Mouse (Mus musculus) heart, postnatal 36 days (tissue): ENCODE results near the gene Baiap3. TPM values are rescaled to one million over a fixed set of nuclear protein-coding genes. Genes with fewer than 3 reads are reported as not detected.
"Not testable (repeated sequence)": the region's sequence is repeated elsewhere in the genome, so short reads cannot be mapped to it uniquely, and the experiment has no call there.

Source experiments
- DNase-seq, 2 experiments: peaks; one replicate each; pipeline ENCODE4 v3.0.0; 2021 to 2022
- intact Hi-C: fragments of 180-260 bp; cut with DNase I; formaldehyde crosslinking; loops from one replicate; pipeline ENCODE4 v1.15.1; 2025
- total RNA-seq, 2 experiments: library from RNA; stranded (reverse); gene quantifications; 2 replicates each; pipeline ENCODE4 v1.2.3; 2021

The Baiap3 gene
- total RNA-seq, 2 experiments from 2014 or later, result 0.42 to 0.43 TPM

DNA sequence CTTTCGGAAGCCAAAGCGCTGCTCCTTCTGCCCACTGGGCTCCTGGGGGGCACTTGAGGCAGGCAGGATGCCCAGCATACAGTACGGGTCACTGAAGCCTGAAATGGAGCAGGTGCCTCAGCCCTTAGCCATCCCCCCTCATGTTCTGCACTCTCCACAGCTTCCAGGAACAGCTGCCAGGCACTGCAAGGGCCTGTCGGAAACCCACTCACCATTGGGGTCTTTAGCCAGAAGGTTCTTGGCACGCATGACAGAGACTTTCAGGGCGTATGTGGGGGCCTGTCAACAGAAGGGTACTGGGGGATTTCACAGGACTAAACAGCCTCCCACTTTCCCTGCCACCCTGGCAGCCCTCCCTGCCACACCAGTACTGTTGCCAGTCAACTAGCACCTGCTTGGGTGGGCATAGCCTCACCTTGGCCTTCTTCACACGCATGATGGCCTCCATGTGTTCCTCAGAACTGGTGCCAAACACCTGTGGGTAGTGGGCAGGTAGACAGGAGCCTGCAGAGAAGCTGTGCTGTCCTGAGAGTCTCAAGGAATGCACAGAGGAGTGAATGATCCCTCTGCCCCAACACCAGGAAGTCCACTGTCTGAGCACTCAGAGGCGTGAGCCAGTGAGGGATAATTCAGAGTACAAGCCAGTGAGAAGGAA is 5.9 kb downstream of the Baiap3 start:
- DNase-seq, result no peak
- intact Hi-C loops, result no loop called here

DNA sequence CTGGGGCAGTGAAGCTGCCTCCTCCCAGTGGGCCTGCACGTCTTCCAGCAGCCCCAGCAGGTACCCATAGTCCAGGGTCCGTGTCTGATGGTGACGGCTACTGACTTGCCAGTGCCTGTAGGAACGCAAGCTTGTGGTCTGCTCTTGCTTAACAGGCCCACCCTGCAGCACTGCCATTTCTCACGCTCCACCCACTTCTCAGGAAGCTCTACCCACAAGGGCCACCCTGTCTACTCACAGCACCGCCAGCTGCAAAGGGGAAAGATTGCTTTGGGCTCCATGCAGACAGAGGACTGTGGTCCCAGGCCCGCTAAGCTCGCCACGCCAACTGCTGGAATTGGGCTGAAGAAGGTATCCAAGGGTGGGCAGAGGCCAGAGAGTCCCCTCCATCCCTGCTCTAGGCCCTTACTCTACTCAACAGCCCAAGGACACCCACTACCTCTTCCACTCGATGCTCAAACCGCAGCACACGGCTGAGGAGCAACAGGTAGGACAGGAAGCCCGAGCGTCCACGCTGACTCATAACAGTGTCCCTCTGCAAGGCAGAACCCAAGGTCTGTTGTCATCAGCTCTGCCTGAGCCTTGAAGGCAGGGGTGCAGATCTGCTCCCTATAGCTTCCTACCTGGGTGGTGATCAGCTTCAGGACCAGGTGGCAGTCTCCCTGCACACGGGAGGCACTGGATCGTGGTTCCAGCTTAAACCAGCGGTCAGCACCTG is 8.0 kb downstream of the Baiap3 start:
- DNase-seq, result no peak
- intact Hi-C loops, result no loop called here

DNA sequence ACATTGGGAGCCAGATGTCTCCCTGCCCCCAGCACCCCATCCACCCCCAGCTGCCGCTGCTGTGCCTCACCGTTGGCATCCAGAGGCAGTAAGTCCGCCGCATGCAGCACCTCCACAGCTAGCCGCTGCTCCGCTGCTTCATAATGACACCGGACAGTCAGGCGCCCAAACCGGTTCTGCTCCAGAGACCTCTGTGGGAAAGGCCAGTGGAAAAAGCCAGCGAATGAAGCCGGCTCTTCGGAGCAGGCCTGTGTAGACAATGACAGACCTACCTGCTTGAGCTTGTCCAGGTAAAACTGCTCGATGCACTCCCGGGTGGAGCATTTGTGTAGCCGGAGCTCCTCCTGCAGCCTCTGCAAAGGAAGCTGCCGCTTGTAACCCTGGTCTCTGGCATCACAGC is 11.9 kb downstream of the Baiap3 start:
- DNase-seq, result no peak

DNA sequence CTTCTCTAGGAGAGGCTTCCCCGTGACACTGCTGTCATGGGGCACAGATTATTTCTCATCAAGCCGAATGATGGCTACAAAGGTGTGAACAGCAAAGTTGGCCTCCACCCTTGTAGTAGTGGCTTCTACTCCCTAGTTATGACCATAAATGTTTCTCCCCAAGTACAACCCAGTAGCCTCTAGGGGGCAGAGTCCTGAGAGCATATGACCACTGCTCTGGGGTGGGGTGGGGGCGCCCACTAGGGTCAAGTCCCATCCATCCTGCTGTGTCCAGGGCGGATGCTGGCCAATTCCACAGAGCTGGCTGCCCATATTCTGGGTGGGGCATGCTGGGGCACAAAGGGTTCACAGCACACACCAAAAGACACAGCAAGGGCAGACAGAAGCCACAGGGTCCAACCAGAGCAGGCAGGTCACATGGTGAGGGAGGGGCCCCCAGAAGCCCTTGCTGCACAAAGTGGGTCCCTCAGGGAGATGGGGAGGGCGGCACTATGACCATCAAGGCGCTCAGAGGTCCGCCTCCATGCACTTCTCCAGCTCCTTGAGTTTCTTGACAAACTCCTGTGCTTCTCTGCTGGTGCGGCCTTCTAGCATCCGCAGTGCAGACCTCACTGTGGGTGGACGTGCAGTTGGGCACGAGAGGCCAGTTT is 12.9 kb downstream of the Baiap3 start:
- intact Hi-C loops, result no loop called here
- no peak for DNase-seq

More for the DNA sequence above, 11.9 kb downstream of the Baiap3 start:
- intact Hi-C loops, result no loop called here

DNA sequence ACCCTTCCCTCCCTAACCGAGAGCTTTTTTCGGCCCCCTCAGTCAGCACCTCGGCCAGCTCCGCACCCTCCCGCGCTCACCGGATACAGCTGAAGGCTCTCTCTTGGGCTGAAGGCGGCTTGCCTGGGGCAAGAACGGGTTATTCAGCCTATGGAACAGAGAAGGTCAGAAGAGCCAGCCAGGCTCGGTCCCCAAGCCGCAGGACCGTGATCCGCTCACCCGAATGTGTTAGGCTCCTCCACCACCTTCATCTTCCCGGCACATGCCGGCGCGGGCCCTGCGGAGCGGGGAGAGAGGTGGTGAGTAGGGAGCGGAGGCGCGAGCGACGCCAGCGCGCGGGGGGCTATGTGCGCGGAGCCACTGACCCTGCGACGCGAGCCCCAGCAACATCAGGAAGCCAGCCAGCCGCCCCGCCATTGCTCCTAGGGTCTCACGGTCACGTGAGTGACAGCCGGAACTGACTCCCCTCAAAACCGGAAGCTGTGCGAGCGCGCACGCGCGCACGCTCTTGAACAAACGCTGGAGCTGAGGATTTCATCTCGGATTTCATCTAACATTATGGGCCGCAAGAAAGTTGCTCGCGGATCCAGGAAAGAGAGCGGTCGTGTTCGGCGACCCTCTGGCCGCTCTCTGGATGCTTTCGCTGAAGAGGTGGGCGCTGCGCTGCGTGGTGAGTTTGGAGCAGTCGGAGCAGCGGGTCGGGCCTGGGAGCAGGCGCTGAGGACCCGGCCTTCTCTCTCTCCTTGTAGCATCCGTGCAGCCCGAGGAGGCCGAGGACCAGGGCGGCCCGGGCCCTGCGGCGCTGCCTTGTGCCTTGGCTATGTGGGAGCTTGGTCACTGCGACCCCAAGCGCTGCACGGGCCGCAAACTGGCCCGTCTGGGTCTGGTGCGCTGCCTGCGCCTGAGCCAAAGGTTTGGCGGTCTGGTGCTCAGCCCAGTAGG is 16.2 kb downstream of the Baiap3 start, which contains the start of the genes Gnptg and Tsr3:
Gene Gnptg (minus strand): TSS at position 430 of the 942 bp plus-strand sequence.
Gene Tsr3 (plus strand): TSS at position 476 of the 942 bp plus-strand sequence.
- peak; percentile 82 to 84 for DNase-seq
- intact Hi-C loops, result no loop called here

DNA sequence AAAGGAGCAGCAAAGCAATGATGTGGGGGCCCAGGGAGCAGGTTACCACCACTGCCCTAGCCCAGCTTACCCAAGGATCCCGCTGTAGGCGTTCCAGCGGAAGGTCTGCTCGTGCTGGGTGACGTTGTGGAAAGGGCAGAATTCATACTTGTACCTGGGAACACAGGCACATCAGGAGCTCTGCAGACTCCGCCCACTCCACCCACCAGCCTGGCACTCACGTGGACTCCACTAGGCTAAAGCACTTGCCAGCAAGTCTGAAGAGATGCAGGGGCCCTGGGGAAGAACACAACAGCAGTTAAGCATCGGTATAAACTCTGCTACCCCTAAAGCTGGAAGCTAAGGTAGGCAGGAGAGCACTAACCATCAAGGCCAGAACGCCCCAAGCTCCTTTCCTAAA is 20.5 kb downstream of the Baiap3 start:
- no peak for DNase-seq
- intact Hi-C loops, result no loop called here

DNA sequence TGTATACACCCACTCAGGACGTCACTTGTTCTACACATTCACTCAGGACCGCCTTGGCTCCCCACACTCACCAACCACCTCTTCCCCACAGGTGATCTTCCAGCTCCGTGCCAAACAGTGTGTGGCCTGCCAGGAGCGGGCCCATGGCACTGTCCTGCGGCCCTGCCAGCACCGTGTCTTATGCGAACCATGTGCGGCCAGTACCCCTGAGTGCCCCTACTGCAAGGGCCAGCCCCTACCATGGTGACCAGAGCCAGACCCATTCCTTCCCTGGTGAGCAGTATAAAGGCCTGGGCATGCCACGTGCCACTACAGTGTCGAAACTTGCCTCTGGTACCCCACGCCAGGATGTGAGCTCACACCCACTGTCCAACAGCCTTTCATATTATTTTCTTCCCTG is 24.5 kb downstream of the Baiap3 start:
- intact Hi-C loops, DNase-seq: not testable (repeated sequence)

DNA sequence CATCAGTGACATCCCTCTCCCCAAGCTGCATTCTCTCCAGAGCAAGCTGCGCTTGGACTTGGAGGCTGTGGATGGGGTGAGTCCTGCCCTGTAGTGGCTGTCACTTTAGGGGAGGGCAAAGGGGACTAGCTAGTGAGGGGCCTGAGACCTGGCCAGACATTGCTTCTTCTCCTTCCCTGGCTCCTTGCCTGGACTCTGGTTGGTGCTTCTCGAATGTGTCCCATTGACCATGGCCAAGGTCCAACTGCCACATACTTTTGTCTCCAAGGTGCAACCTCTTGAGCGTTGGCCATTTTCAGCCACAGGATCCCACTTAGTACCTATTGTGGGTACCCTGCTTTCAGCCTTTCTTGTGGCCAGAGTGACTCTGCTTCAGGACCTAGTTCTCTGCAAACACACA is 25.5 kb downstream of the Baiap3 start:
- intact Hi-C loops, result no loop called here
- no peak for DNase-seq

DNA sequence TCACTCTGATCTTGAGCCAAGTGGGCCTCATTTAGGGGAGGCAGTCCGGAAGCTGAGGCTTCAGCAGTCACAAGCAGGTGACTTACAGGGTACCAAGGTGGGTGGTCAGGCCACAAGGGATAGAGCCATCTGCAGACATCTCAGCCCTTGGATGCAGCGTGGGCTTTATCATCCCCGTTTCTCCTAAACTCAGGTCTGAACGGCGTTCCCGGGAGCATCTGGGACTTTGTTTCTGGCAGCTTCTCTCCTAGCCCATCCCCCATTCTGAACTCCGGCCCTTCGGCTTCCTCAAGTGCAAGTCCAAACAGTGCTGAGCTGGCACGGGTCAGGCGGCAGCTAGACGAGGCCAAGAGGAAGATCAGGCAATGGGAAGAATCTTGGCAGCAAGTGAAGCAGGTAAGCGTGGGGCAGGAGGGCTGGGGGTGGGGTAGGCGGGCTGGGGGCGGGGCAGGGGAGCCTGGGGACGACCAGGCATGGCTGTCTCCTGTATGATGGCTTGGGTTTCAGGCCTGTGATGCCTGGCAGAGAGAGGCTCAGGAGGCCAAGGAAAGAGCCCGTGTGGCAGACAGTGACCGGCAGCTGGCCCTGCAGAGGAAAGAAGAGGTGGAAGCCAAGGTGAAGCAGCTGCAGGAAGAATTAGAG is 26.0 kb downstream of the Baiap3 start:
- intact Hi-C loops, DNase-seq: not testable (repeated sequence)

DNA sequence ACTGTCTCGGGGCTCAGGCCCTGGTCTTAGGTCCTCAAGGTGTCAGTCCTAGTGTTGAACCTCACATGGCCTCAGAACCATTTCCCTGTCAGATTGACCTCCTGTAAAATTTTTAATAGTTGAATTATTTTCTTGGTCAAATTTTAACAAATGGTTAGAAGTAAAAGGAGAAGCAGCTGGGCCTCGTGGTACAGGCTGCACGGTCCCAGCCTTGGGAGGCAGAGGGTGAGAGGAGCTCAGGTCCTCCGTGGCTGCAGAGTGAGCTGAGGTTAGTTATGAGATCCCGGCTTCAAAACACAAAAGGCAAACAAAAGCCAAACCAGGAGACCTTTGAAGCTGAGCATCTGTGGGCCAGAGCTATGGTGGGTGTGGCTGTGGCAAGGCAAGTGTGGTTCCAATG is 28.2 kb downstream of the Baiap3 start:
- DNase-seq, result no peak
- intact Hi-C loops, result no loop called here

DNA sequence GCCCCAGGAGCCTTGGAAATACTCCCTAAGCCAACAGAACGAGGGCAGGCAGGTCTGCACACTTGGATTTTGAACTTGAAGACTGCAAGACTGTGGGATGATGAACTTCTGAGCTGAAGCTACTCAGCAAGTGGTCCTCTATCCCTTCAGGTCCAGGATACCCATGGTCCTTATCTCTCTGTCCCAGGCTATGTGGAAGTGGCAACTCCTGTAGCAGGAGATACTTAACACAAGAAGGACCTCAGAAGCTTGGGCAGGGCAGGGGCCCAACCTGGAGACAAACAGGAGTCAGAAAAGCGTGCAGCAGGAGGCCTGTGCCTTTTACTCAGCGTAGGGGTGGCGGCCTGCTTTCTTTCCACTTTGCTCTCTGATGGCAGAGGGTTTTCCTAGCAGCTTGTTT is 30.5 kb downstream of the Baiap3 start:
- intact Hi-C loops, result no loop called here
- DNase-seq, result no peak

DNA sequence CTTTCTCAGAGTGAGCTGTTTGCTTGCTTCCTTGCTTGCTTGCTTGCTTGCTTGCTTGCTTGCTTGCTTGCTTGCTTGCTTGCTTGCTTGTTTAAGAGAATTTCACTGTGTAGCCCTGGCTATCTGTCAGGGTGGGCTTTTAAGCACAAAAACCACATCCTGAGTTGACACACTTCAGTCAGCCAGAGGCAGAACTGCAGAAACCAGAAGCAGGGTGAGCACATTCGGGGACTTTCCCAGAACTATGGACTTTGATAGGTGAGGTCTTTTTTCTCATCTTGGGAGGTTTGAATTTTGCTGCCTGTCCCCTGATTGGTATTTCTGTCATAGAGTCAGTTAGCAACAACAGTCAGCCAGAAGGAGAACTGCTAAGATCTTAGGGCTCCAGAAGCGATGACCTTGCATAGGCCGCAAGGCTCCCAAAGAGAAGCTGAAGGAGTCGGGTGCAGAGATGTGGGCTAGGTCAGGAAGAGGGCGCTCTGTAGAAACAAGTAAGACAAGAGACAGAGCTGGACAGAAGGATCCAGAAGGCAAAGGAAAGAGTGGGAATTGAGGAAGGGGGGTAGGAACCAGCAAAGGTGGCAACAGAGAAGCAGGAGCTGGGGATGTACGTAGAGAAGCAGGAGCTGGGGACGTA is 31.5 kb downstream of the Baiap3 start:
- intact Hi-C loops, result no loop called here
- no peak for DNase-seq

DNA sequence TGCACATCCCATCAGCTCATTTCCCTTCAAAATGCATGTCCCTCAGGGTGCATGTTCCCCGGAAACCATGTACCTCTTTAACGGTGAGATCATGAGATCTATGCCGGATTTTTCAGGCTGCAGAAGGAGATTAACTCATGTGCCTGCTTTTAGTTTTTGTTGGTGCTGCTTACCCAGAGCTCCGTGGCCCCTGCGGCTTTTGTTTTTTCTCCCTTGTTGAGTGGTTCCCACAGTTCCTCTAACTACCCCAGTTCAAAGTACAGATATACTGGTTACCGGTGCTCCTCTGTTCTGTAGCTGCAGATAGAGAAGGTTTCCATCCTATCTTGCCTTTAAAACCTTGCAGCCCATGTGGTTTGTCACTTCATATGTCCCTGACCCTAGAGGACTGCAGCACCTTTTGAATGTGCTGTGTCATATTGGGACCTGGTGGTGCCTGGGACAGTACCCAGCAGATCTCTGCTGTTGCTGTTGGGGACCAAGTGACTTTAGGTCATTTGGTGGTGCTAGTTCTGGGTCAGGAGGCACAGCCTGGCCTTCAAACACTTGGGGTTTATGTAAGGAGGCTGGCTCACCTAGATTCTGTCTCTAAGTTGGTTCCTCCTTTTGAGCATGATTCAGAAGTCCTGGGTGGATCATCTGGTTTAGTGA is 33.1 kb downstream of the Baiap3 start:
- no peak for DNase-seq
- intact Hi-C loops, result no loop called here

DNA sequence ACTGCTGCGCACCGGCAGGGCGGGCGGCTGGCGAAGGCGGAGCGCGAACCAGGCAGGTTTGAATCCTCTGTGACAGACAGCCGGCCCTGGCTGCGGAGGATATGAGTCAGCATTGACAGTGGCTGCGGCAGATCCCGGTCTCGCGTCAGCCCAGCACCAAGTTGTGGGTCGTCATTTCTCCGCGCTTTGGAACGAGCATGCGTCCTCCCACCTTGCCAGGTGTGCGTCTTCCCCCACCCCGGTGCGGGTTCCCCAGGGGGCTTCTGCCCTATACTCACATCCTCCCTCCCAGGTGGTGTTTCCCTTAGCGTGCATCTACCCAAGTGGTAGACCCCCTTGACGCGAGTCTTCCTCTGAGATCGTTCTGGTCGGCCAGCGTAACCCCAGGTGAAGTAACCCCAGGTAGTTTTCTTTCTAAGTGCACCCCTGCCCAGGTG is 33.6 kb downstream of the Baiap3 start:
- intact Hi-C loops, DNase-seq: not testable (repeated sequence)

DNA sequence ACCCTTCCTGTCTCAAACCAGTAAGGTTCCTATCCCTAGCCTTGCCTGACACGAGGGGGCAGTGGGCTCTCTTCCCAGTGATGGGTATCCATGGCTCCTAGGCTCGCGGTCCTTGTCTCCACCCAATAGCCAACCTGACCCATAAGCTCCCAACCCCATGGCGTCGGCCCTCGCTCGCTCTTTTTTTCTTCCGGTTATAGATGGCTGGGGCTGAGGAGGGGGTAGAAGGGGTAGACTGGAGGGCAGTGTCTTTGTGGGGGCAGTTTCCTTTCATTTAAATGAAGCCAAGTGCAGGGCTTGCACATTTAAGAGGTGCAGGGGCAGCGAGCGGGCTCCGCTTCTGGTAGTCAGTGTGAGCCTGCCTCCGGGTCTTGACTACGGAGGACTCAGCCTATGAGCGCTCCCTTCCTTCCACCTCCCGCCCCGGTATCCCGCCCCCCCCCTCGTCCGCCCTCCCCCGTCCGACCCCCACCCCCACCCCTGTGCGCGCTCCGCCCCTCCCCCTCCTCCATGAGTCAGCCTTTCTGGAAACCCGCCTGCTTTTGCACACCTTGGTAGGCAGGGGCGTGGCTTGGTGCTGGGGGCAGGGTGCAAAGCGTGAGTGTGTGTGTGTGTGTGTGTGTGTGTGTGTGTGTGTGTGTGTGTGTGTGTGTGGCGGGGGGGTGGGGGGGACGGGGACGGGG is 34.2 kb downstream of the Baiap3 start:
- peak; percentile 22 to 32 for DNase-seq
- intact Hi-C loops, result no loop called here

DNA sequence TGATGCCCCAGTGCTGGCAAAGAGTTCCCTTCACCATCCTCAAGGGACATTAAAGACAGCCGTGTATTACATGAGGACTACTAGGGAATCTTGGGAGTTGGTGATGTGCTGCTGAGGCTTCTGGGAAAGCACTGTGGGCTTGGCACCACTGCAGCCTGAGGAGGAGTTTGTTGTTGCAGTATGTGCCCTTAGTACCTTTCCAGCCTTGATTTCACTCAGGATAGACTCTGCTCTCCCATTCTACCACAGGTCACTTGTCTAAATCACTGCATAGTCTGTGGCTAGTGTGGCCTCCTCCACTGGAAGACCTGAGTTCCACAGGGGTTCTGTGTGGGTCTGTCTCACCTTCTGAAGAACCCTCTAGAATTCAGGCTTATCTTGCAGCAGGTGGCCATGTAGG is 35.4 kb downstream of the Baiap3 start:
- DNase-seq, result no peak
- intact Hi-C loops, result no loop called here

DNA sequence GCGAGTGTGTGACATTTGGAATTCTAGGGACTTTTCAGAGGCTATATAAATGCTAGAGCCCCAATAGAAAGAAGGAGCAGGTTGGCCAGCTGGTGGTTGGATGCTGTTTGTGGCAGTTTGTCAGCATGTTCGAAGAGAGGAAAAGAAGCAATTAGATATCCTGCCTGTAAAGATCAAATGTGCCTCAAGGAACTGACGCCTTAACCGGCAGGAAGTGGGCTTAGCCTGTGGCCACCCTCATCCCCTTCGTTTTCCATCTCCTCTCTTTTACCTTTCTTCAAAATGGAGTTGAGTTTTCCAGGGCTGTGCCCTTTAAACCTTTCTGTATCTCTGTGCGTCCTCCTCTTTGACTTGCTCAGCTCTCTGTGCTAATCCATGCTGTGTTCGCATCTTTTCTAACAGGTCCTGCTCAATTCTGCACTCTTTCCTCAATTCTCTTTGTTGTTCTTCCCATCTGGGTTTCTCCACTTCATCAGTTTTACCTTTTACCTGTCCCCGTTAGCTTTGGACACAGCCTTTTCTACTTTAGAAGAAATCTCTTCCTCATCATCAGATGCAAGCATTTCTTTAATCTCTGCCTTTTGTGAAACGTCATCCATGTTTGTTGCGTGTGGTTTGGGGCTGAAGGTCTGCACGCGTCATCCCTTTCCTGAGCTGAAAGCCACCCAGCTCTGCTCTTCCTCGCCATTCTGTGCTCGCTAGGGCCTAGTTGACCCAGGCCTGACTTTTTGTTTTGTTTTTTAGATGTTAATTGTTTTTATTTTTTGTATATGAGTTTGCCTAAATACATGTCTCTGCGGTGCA is 36.5 kb downstream of the Baiap3 start:
- intact Hi-C loops, result no loop called here
- DNase-seq, result no peak

DNA sequence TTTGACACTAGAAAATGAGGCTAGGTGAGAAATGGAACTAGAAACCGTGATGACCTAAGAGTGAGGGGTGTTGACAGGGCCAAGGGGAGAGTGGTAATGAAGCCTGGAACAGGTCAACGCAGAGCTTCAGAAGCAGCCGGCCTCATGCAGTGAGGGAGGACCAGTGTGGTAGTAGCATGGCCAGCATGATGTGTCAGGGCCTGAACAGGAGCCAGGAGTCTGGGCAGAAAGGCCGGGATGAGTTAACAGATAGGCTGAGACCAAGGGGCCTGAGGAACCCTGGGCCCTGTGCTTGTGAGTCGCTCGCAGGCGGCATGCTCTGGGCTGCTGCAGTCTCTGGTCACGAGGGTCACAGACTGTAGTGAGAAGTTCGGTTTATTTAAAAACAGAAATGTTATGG is 37.2 kb downstream of the Baiap3 start:
- intact Hi-C loops, result no loop called here

More for the DNA sequence above, 37.2 kb downstream of the Baiap3 start:
- DNase-seq, result no peak
